Mouse (Mus musculus) activated CD4-positive, CD25-positive, alpha-beta regulatory T cell, adult 4 months (primary cell): ENCODE results near the gene Grn. TPM values are rescaled to one million over a fixed set of nuclear protein-coding genes. Genes with fewer than 3 reads are reported as not detected.

ENCODE experiments used
- ATAC-seq: one replicate; pipeline ENCODE4 v1.8.0; 2017
- polyA plus RNA-seq, 2 experiments: library from polyadenylated mRNA; unstranded; fragments of 100-300 nt; shearing (Covaris generic); gene quantifications; one replicate each; pipeline ENCODE4 v1.2.1; 2017

Grn gene
- polyA plus RNA-seq, 2 experiments from 2014 or later: 23.7 to 30.3 TPM

DNA sequence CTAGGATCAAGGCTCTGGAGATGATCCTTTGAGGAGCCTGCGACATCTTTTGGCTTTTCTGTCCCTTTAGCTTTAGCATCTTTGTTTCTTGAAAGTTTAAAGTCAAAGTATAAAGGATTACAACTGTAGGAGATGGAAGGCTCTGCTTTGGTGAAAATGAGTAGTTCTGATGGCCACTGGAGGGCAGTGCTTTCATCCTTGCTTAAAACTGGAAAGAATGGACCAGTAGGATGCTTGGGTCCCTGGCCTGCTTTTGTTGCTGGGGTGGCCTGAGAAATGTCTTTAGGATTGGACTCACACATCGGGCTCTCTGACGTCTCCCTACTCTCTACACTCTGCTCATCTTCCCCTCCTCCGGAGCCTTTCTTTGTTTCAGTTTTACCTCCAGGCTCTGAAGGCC is 50.8 kb downstream of the Grn start:
- no peak for ATAC-seq

- no peak for ATAC-seq
Measured at GRCm38 (mm10) chr11:102481779-102482178, 51.7 kb downstream of the Grn start.

Other genes starting within 250 kb of the Grn start
- gene Lsm12, start 245.0 kb upstream of the Grn start, polyA plus RNA-seq: 10 to 100 TPM; 44.8 to 78.5 TPM
- gene G6pc3, start 240.7 kb upstream of the Grn start, polyA plus RNA-seq: 10 to 100 TPM; 24.6 to 36.3 TPM
- 1 to 10 TPM; 6.0 to 9.3 TPM for gene Hdac5, start 200.1 kb upstream of the Grn start, polyA plus RNA-seq
- 1 to 10 TPM; 2.0 to 3.8 TPM for gene BC030867, start 181.4 kb upstream of the Grn start, polyA plus RNA-seq
- gene Asb16, start 161.6 kb upstream of the Grn start, polyA plus RNA-seq: not detected
- gene Tmub2, start 145.4 kb upstream of the Grn start, polyA plus RNA-seq: 10 to 100 TPM; 54.5 to 58.3 TPM
- gene Atxn7l3, start 133.7 kb upstream of the Grn start, polyA plus RNA-seq: 1 to 10 TPM; 7.5 to 8.3 TPM
- 10 to 100 TPM; 37.4 to 49.6 TPM for gene Ubtf, start 110.6 kb upstream of the Grn start, polyA plus RNA-seq
- gene Slc4a1, start 64.1 kb upstream of the Grn start, polyA plus RNA-seq: 1 to 10 TPM in 1 of 2 experiments, not detected in 1; 2.9 TPM
- 1 to 10 TPM; 2.4 TPM for gene Rundc3a, start 36.9 kb upstream of the Grn start, polyA plus RNA-seq
- gene Slc25a39, start 22.4 kb upstream of the Grn start, polyA plus RNA-seq: 10 to 100 TPM; 50.9 to 65.4 TPM
- gene Fam171a2, start 17.4 kb downstream of the Grn start, polyA plus RNA-seq: not detected
- gene Itga2b, start 39.8 kb downstream of the Grn start, polyA plus RNA-seq: under 1 TPM in 1 of 2 experiments, not detected in 1; 0.34 TPM
- gene Gpatch8, start 126.1 kb downstream of the Grn start, polyA plus RNA-seq: 10 to 100 TPM; 54.2 to 55.9 TPM
- gene Gm11627, start 149.1 kb downstream of the Grn start, polyA plus RNA-seq: not detected
- not detected for gene Fzd2, start 174.1 kb downstream of the Grn start, polyA plus RNA-seq
- gene Meioc, start 233.4 kb downstream of the Grn start, polyA plus RNA-seq: not detected